Mouse (Mus musculus) embryonic facial prominence, embryonic 12.5 days (tissue): ENCODE results near the gene Ttc19. TPM values are rescaled to one million over a fixed set of nuclear protein-coding genes. Genes with fewer than 3 reads are reported as not detected.
"Not testable (repeated sequence)": the region's sequence is repeated elsewhere in the genome, so short reads cannot be mapped to it uniquely, and the experiment has no call there.

Source experiments
- ATAC-seq: fragments of 200-750 bp; cut with Nextera tagmentation; 2 replicates; pipeline ENCODE4 v1.8.0; 2017; ENCODE audit not compliant: insufficient number of reproducible peaks, insufficient read depth, low FRiP score, low TSS enrichment
- H3K27ac ChIP-seq: fragments of 300-500 bp; sonication (generic); 2 replicates; pipeline ENCODE4 v1.5.1; 2016; ENCODE audit warnings: mild to moderate bottlenecking
- H3K27me3 ChIP-seq: fragments of 300-500 bp; sonication (generic); 2 replicates; pipeline ENCODE4 v1.6.1; 2016; ENCODE audit warnings: mild to moderate bottlenecking, moderate library complexity
- H3K36me3 ChIP-seq: fragments of 300-500 bp; sonication (generic); 2 replicates; pipeline ENCODE4 v1.6.1; 2016; ENCODE audit warnings: mild to moderate bottlenecking
- H3K4me1 ChIP-seq: fragments of 300-500 bp; sonication (generic); 2 replicates; pipeline ENCODE4 v1.6.1; 2016
- H3K4me2 ChIP-seq: fragments of 300-500 bp; sonication (generic); replicated peaks from 2 replicates; pipeline ENCODE4 v1.6.1; 2016; ENCODE audit warnings: mild to moderate bottlenecking, moderate library complexity
- H3K4me3 ChIP-seq: fragments of 300-500 bp; sonication (generic); 2 replicates; pipeline ENCODE4 v1.5.1; 2016; ENCODE audit warnings: mild to moderate bottlenecking
- H3K9ac ChIP-seq: fragments of 300-500 bp; sonication (generic); 2 replicates; pipeline ENCODE4 v1.6.1; 2016; ENCODE audit warnings: mild to moderate bottlenecking, moderate library complexity
- H3K9me3 ChIP-seq: fragments of 300-500 bp; sonication (generic); 2 replicates; pipeline ENCODE4 v1.6.1; 2016; ENCODE audit warnings: mild to moderate bottlenecking, moderate library complexity
- WGBS: fragments of 180-500 bp; shearing (Covaris S2); methylation state at CpG from one replicate; pipeline ENCODE4 v1.1.7; 2016; 5-methylcytosine and 5-hydroxymethylcytosine counted together
- polyA plus RNA-seq: library from polyadenylated mRNA; unstranded; fragments of >200 nt; fragmentation: Nextera tagmentation; extraction: Ambion mirVana; gene quantifications from 2 replicates; pipeline ENCODE4 v1.2.1, GENCODE M21; 2016

Gene Ttc19
- polyA plus RNA-seq, 1 experiment from 2014 or later = 35.0 TPM

DNA sequence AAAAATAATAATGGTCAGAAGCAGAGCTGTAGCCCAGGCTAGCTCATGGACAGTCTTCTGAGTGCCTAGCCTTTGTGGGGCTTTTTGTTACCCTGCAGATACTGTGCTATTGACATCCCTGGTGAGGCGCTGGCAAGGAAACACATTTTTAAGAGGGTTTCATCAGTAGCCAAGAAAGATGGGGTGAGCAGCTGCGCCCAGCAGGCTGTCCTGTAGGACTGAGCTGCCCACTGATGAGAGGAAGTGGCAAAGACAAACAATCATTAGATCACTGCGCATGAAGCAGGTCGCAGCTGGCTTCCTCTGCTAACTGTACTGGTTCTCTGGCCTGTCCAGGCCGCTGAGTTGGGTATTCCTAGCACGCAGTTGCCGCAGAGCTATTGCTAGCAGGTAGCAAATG, 17.7 kb upstream of the Ttc19 start:
- ATAC-seq = no peak
- H3K27me3 ChIP-seq = no peaks in the 10 kb centered on the region
- no peak overlapping the region for H3K27ac ChIP-seq
- peaks cover 4% of the 10 kb centered on the region; the same call in 1 of the 2 replicates for H3K36me3 ChIP-seq
- H3K9me3 ChIP-seq = no peaks in the 10 kb centered on the region
- H3K4me1 ChIP-seq = peaks cover 22% of the 10 kb centered on the region
- no peak overlapping the region for H3K9ac ChIP-seq
- 83% methylated on average over 7 of the region's 7 CpGs for WGBS
- H3K4me3 ChIP-seq = no peak overlapping the region
- H3K4me2 ChIP-seq = no peak overlapping the region

DNA sequence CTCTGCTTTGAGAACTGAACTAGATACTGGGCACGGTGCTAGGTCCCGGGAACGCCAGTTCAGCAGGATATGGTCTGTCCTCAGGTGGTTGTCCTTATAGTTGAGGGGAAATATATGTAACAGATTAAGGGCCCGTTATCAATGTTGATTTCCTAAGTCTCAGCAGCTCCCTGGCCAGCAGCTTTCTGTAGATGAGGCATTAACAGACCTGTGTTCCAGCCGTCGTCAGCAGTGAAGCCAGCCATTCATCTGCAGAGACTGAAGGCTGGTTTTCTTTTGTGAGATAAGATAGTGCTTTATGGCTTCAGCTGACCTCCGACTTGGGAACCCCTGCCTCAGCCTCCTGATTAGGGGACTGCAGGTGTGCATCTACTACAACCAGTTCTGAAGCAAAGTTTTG, 17.3 kb upstream of the Ttc19 start:
- ATAC-seq = no peak
- Histone ChIP-seq H3K9me3 (no peaks in the 10 kb centered on the region), H3K4me2 (no peak overlapping the region), H3K27me3 (no peaks in the 10 kb centered on the region), H3K27ac (no peak overlapping the region), H3K4me1 (peaks cover 18% of the 10 kb centered on the region), H3K9ac (no peak overlapping the region), H3K36me3 (peaks cover 4% of the 10 kb centered on the region; the same call in 1 of the 2 replicates), H3K4me3 (no peak overlapping the region)
- 81% methylated on average over 7 of the region's 7 CpGs for whole genome bisulfite sequencing

DNA sequence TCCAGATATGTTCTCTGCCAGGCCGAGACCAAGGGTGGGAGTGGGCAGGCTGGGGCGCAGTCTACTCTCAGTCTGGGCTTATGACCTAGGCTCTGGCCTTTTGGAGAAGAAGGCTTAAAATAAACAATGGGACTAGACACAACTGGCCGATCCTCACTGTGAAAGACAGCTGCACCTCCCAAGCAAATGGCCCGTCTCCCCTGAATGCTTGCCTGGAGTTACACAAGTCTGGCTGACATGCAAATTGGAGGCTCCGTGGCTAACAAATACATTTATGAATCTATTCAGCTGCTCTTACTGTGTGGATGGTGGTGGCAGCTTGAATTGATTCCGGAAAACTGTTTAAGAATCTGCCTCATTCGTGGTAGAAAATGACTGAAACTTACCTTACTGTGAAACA, 15.6 kb upstream of the Ttc19 start:
- Histone ChIP-seq H3K27ac (no peak overlapping the region), H3K9me3 (no peaks in the 10 kb centered on the region), H3K4me3 (no peak overlapping the region), H3K36me3 (peaks cover 4% of the 10 kb centered on the region; the same call in 1 of the 2 replicates), H3K9ac (no peak overlapping the region), H3K4me1 (peaks cover 9% of the 10 kb centered on the region), H3K27me3 (no peaks in the 10 kb centered on the region), H3K4me2 (no peak overlapping the region)
- ATAC-seq = no peak
- WGBS = 80% methylated on average over 7 of the region's 7 CpGs

GRCm38 (mm10) chr11:62266466-62267214, 14.6 kb upstream of the Ttc19 start:
- no peak overlapping the region for H3K4me2 ChIP-seq
- H3K9me3 ChIP-seq = no peaks in the 10 kb centered on the region
- no peak overlapping the region for H3K4me3 ChIP-seq
- H3K27me3 ChIP-seq = no peaks in the 10 kb centered on the region
- no peak for ATAC-seq
- 68% methylated on average over 17 of the region's 17 CpGs for WGBS
- peaks cover 4% of the 10 kb centered on the region; the same call in 1 of the 2 replicates for H3K36me3 ChIP-seq
- no peak overlapping the region for H3K27ac ChIP-seq
- peaks cover 10% of the 10 kb centered on the region; the same call in 1 of the 2 replicates for H3K4me1 ChIP-seq
- H3K9ac ChIP-seq = no peak overlapping the region

DNA sequence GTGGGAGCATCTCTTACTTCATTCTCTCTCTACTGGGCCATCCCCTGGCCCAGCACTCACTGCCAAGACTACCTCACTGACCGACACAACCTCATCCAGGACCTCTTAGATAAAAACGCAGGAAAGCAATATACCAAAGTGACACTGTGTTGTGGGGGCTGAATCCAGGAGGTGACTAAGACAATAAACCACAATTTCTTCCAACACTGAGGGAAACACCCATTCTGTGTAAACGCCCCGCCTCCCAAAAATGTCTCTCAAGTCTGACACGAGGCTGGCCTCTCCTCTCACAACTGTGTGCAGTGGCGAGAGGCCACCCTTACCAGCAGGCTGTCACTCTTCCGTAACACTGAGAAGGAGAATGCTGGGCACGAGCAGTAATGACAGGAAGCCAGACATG, 12.9 kb upstream of the Ttc19 start:
- H3K27me3 ChIP-seq = no peaks in the 10 kb centered on the region
- 70% methylated on average over 8 of the region's 8 CpGs for WGBS
- ATAC-seq = no peak
- peaks cover 10% of the 10 kb centered on the region; the same call in 1 of the 2 replicates for H3K4me1 ChIP-seq
- no peaks in the 10 kb centered on the region for H3K9me3 ChIP-seq
- no peak overlapping the region for H3K4me3 ChIP-seq
- no peak overlapping the region for H3K4me2 ChIP-seq
- H3K9ac ChIP-seq = no peak overlapping the region
- H3K36me3 ChIP-seq = peaks cover 4% of the 10 kb centered on the region; the same call in 1 of the 2 replicates
- H3K27ac ChIP-seq = no peak overlapping the region

DNA sequence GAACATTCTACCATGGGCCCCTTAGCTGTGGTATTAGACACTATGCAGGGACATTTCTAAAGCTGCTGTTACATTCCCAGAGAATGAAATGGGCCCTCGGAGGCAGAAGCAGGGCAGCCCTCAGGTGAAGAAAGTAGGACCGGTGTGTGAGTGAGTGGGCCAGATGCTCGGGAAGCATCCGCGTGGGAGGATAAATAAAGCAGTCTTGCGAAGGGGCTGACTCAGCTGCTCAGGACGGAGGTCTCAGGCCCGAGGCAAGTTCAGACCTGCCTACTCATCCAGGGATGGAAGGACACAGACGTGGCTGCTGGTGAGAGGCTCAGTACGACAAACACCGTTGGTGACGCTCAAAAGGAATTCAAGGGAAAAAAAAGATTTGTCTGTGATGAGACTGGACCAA, 12.2 kb upstream of the Ttc19 start:
- Histone ChIP-seq H3K4me2 (no peak overlapping the region), H3K27me3 (no peaks in the 10 kb centered on the region), H3K9me3 (no peaks in the 10 kb centered on the region), H3K4me1 (peaks cover 10% of the 10 kb centered on the region; the same call in 1 of the 2 replicates), H3K9ac (no peak overlapping the region), H3K4me3 (no peak overlapping the region), H3K36me3 (peaks cover 4% of the 10 kb centered on the region; the same call in 1 of the 2 replicates), H3K27ac (no peak overlapping the region)
- no peak for ATAC-seq
- 59% methylated on average over 12 of the region's 12 CpGs for WGBS

DNA sequence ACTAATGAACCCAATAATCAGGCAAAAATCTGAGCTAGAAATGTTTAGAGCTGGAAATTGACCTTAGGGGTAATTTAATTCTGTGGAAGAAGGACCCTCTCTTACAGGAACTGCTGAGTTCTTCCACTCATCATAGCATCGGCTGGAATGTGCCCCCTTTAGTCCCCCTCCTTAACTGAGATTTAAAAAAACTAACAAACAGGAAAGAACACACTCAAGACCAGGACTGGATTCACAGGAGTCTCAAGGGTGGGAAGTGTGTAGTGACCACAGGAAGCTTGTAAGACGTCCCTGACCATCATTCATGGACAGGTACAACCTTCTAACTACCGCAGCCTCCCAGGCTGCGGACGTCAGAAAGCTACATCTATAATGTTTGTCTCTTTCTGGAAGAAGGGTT, 10.4 kb upstream of the Ttc19 start:
- no peak overlapping the region for H3K4me2 ChIP-seq
- no peak overlapping the region for H3K9ac ChIP-seq
- H3K4me1 ChIP-seq = peaks cover 10% of the 10 kb centered on the region; the same call in 1 of the 2 replicates
- 0 out of 2 replicates have a peak, but pooled peaks cover 4% of the 10 kb centered on the region for H3K36me3 ChIP-seq
- no peak overlapping the region for H3K27ac ChIP-seq
- H3K27me3 ChIP-seq = no peaks in the 10 kb centered on the region
- no peak overlapping the region for H3K4me3 ChIP-seq
- no peaks in the 10 kb centered on the region for H3K9me3 ChIP-seq
- no peak for ATAC-seq
- 44% methylated on average over 5 of the region's 5 CpGs for WGBS

- Histone ChIP-seq H3K27me3 (no peaks in the 10 kb centered on the region), H3K9me3 (no peaks in the 10 kb centered on the region), H3K4me3 (no peak overlapping the region), H3K27ac (no peak overlapping the region), H3K4me1 (peaks cover 4% of the 10 kb centered on the region; the same call in 1 of the 2 replicates), H3K36me3 (no peaks in the 10 kb centered on the region), H3K9ac (no peak overlapping the region), H3K4me2 (no peak overlapping the region)
- no peak for ATAC-seq
- 53% methylated on average over 8 of the region's 8 CpGs for WGBS
Measured at GRCm38 (mm10) chr11:62277086-62277485, 4.2 kb upstream of the Ttc19 start.

DNA sequence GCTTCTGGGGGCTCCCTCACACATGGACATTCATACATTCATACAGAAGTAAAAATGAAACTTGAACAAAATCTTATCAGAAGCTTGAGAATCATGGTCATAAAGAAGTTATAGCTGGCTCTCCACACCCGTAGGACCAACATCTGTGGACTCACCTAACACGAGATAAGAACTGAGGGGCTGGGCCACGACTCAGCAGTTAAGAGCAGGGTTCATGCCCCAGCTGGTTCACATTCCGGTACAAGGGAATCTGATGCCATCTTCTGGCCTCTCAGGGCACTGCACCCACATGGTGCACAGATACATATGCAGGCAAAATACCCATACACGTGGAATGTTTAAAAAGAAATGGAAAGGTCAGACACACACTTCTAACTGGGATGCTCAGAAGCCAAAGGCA, 3.2 kb upstream of the Ttc19 start:
- Histone ChIP-seq H3K36me3 (0 out of 2 replicates have a peak, but pooled peaks cover 1% of the 10 kb centered on the region), H3K27me3 (no peaks in the 10 kb centered on the region), H3K9me3 (no peaks in the 10 kb centered on the region), H3K4me1 (peaks cover 7% of the 10 kb centered on the region; the same call in 1 of the 2 replicates), H3K4me2 (no peak overlapping the region), H3K27ac (no peak overlapping the region), H3K9ac (no peak overlapping the region), H3K4me3 (no peak overlapping the region)
- WGBS = 23% methylated on average over 5 of the region's 5 CpGs
- no peak for ATAC-seq

- Histone ChIP-seq H3K9ac (peak overlapping the region; percentile 75), H3K4me2 (peak overlapping the region; percentile 61), H3K27me3 (no peaks in the 10 kb centered on the region), H3K27ac (peak overlapping the region; percentile 87), H3K36me3 (peaks cover 20% of the 10 kb centered on the region), H3K9me3 (no peaks in the 10 kb centered on the region), H3K4me1 (peaks cover 7% of the 10 kb centered on the region; the same call in 1 of the 2 replicates), H3K4me3 (peak overlapping the region; percentile 84)
- ATAC-seq = peak; percentile 79
- WGBS = under 1% methylated on average over 51 of the region's 57 CpGs
Measured at GRCm38 (mm10) chr11:62281601-62281997, 326 bp downstream of the Ttc19 start.

GRCm38 (mm10) chr11:62284020-62284419, 2.7 kb downstream of the Ttc19 start:
- not testable (repeated sequence) for H3K4me3 ChIP-seq, H3K4me1 ChIP-seq

DNA sequence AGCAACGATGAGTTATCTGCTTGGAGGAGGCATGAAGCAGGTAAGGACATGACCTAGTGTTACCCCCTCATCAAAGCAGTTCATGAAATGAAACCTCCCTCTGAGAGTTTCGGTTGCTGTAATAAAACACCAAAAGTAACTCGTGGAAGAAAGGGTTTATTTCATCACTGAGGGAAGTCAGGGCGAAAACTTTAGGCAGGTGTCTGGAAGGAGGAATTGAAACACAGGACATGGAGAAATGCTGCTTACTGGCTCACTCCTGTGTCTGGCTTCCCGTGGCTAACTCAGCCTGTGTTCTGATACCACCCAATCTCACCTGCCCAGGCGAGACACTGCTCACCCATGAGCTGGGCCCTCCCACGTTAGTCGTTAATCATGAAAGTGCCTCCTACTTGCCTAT, 3.7 kb downstream of the Ttc19 start:
- H3K9me3 ChIP-seq = no peaks in the 10 kb centered on the region
- H3K4me2 ChIP-seq = no peak overlapping the region
- no peak overlapping the region for H3K27ac ChIP-seq
- H3K4me1 ChIP-seq = peaks cover 4% of the 10 kb centered on the region; the same call in 1 of the 2 replicates
- peaks cover 23% of the 10 kb centered on the region for H3K36me3 ChIP-seq
- no peak for ATAC-seq
- H3K27me3 ChIP-seq = no peaks in the 10 kb centered on the region
- no peak overlapping the region for H3K9ac ChIP-seq
- 82% methylated on average over 8 of the region's 8 CpGs for WGBS
- no peak overlapping the region for H3K4me3 ChIP-seq

More at GRCm38 (mm10) chr11:62284020-62284419, 2.7 kb downstream of the Ttc19 start:
- not testable (repeated sequence) for ATAC-seq, H3K27me3 ChIP-seq, H3K27ac ChIP-seq, H3K9me3 ChIP-seq, H3K9ac ChIP-seq, H3K4me2 ChIP-seq
- 64% methylated on average over 3 of the region's 3 CpGs for WGBS
- H3K36me3 ChIP-seq = peaks cover 21% of the 10 kb centered on the region
